Mouse (Mus musculus) regulatory T cell (primary cell): ENCODE data around the gene Ntf3.

Experiments
- in situ Hi-C: fragments of 300-600 bp; cut with MboI, MseI; formaldehyde crosslinking; loops from one replicate; pipeline ENCODE4 v1.15.1; 2025; ENCODE audit warnings: high pct_unique_total_duplicates

Gene Ntf3

GRCm38 (mm10) chr6:126106051-126106797 lies 60.5 kb downstream of the Ntf3 start:
- in situ Hi-C loops, result no loop called here

- in situ Hi-C loops, result no loop called here
Measured at GRCm38 (mm10) chr6:126105083-126105740, 61.5 kb downstream of the Ntf3 start.

GRCm38 (mm10) chr6:126102571-126102970 lies 64.1 kb downstream of the Ntf3 start:
- in situ Hi-C loops, result no loop called here

GRCm38 (mm10) chr6:126102007-126102406 lies 64.7 kb downstream of the Ntf3 start:
- in situ Hi-C loops, result no loop called here

- in situ Hi-C loops, result no loop called here
Measured at GRCm38 (mm10) chr6:126100579-126100978, 66.1 kb downstream of the Ntf3 start.

GRCm38 (mm10) chr6:126097471-126097870 lies 69.2 kb downstream of the Ntf3 start:
- in situ Hi-C loops, result no loop called here

GRCm38 (mm10) chr6:126096085-126096484 lies 70.6 kb downstream of the Ntf3 start:
- in situ Hi-C loops, result no loop called here

GRCm38 (mm10) chr6:126095041-126095440 lies 71.7 kb downstream of the Ntf3 start:
- in situ Hi-C loops, result no loop called here

GRCm38 (mm10) chr6:126092026-126092425 lies 74.7 kb downstream of the Ntf3 start:
- in situ Hi-C loops, result no loop called here

- in situ Hi-C loops, result no loop called here
Measured at GRCm38 (mm10) chr6:126090063-126090462, 76.6 kb downstream of the Ntf3 start.

- in situ Hi-C loops, result no loop called here
Measured at GRCm38 (mm10) chr6:126088489-126089265, 78.0 kb downstream of the Ntf3 start.

GRCm38 (mm10) chr6:126086321-126086950 lies 80.3 kb downstream of the Ntf3 start:
- in situ Hi-C loops, result no loop called here

GRCm38 (mm10) chr6:126080531-126080930 lies 86.2 kb downstream of the Ntf3 start:
- in situ Hi-C loops, result no loop called here

GRCm38 (mm10) chr6:126057706-126058105 lies 109.0 kb downstream of the Ntf3 start:
- in situ Hi-C loops, result no loop called here

GRCm38 (mm10) chr6:126053136-126053535 lies 113.6 kb downstream of the Ntf3 start:
- in situ Hi-C loops, result no loop called here
